Mouse (Mus musculus) E14TG2a.4 (cell line): Measurements from ENCODE around the gene Hoxa4.

Experiments
- CTCF ChIP-seq: conservative IDR thresholded peaks from 2 replicates; pipeline ENCODE4 v1.5.1; 2014; ENCODE audit warnings: low read length
- NANOG ChIP-seq: IDR thresholded peaks from 2 replicates; pipeline ENCODE4 v1.6.1; 2014; ENCODE audit warnings: borderline replicate concordance, low read length, mixed read lengths

- TF ChIP-seq CTCF (no peak), NANOG (no peak)
Observed at GRCm38 (mm10) chr6:52171331-52171730, 20.2 kb downstream of the Hoxa4 start.
